Comparison of ENCODE assay signal across 8 mouse cellular contexts in the genomic region with DNA sequence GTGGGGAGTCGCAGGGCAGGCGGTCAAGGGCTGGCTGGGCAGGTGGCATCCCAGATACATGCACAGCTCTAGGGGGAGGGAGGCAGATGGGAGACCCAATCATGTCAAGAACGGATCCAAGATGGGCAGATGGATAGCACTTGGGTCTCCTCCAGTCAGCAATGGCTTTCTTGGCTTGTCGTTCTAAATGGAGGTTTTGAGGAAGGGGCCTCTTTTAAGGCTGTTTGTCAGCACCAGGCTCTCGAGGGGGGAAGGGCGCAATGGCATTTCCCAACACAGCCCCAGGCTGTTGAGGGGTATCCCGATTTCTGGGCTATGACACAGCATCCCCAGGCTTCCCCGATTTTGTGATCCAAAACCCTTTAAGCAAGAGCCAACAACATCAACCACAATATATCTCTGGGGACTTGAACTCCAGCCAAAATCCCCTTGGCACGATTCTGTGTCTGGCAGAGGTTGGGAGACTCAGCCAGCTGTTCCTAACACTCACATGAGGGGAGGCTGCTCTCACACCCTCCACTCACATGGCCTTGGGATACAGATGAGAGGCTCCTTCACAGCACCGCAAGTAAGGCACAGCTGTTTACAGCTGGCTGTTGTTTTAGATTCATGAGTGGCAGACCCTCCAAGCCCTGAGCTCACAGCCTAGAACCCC. TPM values are rescaled to one million over a fixed set of nuclear protein-coding genes. Genes with fewer than 3 reads are reported as not detected.
A peak's percentile ranks its signal among the peaks of the same experiment; 100 is the strongest.
DNase-seq lines count a peak whose midpoint lies in the region; ATAC-seq and TF ChIP-seq lines count a peak whose summit lies in the region.

No protein-coding gene starts in this region.

- no peak for TF ChIP-seq POLR2A in heart, adult 2 months (IDR thresholded peaks at IDR 0.05; ENCODE audit: insufficient read depth, low read depth, low read length)

- peak; percentile 79 to 80 for DNase-seq in heart, adult 2 months
- DNase-seq in heart, embryonic 10.5 days (ENCODE audit: low spot score), result no peak
- DNase-seq in heart, postnatal 36 days, result peak; percentile 75 to 79
- no peak for DNase-seq in spleen, postnatal 10 days (ENCODE audit: low spot score in 2 of 2)
- no peak for DNase-seq in thymus, postnatal 0 days (ENCODE audit: low spot score)

- TF ChIP-seq EP300 in heart, adult 2 months (IDR thresholded peaks at IDR 0.05; ENCODE audit: insufficient read depth, low read depth, low read length), result 0 out of 2 replicates have a peak, but pooled peaks have one; percentile 39

- no peak overlapping the region for H3K9ac ChIP-seq in heart, adult 2 months (ENCODE audit: low read depth, low read length)
- H3K9ac ChIP-seq in embryonic facial prominence, embryonic 13.5 days, result no peak overlapping the region
- H3K9ac ChIP-seq in neural tube, embryonic 15.5 days (replicated peaks), result no peak overlapping the region

- no peak overlapping the region for H3K27ac ChIP-seq in heart, adult 2 months
- no peak overlapping the region for H3K27ac ChIP-seq in heart, embryonic 10.5 days
- H3K27ac ChIP-seq in embryonic facial prominence, embryonic 13.5 days, result peak overlapping the region; percentile 60
- peak overlapping the region; percentile 65 for H3K27ac ChIP-seq in neural tube, embryonic 15.5 days (replicated peaks)

- no peaks in the 10 kb centered on the region for H3K4me1 ChIP-seq in heart, adult 2 months (ENCODE audit: control insufficient read depth, insufficient read depth, low read length)
- peaks cover 26% of the 10 kb centered on the region for H3K4me1 ChIP-seq in heart, embryonic 10.5 days
- H3K4me1 ChIP-seq in E14TG2a.4 (replicated peaks; ENCODE audit: low read depth, low read length), result peaks cover 66% of the 10 kb centered on the region
- H3K4me1 ChIP-seq in embryonic facial prominence, embryonic 13.5 days, result peaks cover 51% of the 10 kb centered on the region
- peaks cover 49% of the 10 kb centered on the region for H3K4me1 ChIP-seq in neural tube, embryonic 15.5 days

- H3K4me3 ChIP-seq in heart, adult 2 months, result no peak overlapping the region
- no peak overlapping the region for H3K4me3 ChIP-seq in heart, embryonic 10.5 days
- H3K4me3 ChIP-seq in E14TG2a.4 (replicated peaks; ENCODE audit: low read length), result peak overlapping the region; percentile 68
- H3K4me3 ChIP-seq in embryonic facial prominence, embryonic 13.5 days, result no peak overlapping the region
- no peak overlapping the region for H3K4me3 ChIP-seq in neural tube, embryonic 15.5 days (replicated peaks)

- no peaks in the 10 kb centered on the region for H3K36me3 ChIP-seq in heart, adult 2 months (ENCODE audit: control insufficient read depth, insufficient read depth, low read length)
- peaks cover 36% of the 10 kb centered on the region for H3K36me3 ChIP-seq in heart, embryonic 10.5 days
- H3K36me3 ChIP-seq in E14TG2a.4 (ENCODE audit: insufficient read depth, low read length), result peaks cover 22% of the 10 kb centered on the region
- peaks cover 40% of the 10 kb centered on the region for H3K36me3 ChIP-seq in embryonic facial prominence, embryonic 13.5 days
- peaks cover 27% of the 10 kb centered on the region for H3K36me3 ChIP-seq in neural tube, embryonic 15.5 days

- no peaks in the 10 kb centered on the region for H3K27me3 ChIP-seq in heart, adult 2 months (ENCODE audit: control insufficient read depth, insufficient read depth, low read length)
- 0 out of 2 replicates have a peak, but pooled peaks cover 5% of the 10 kb centered on the region for H3K27me3 ChIP-seq in heart, embryonic 10.5 days (ENCODE audit: insufficient read depth, poor library complexity, severe bottlenecking)
- peaks cover 43% of the 10 kb centered on the region for H3K27me3 ChIP-seq in E14TG2a.4 (ENCODE audit: insufficient read depth, low read length)
- H3K27me3 ChIP-seq in embryonic facial prominence, embryonic 13.5 days, result no peaks in the 10 kb centered on the region
- no peaks in the 10 kb centered on the region for H3K27me3 ChIP-seq in neural tube, embryonic 15.5 days (replicated peaks)

- WGBS in heart, adult 2 months, result 59% methylated on average over 10 of the region's 10 CpGs
- 76% methylated on average over 10 of the region's 10 CpGs for WGBS in heart, embryonic 10.5 days
- WGBS in embryonic facial prominence, embryonic 13.5 days, result 50% methylated on average over 10 of the region's 10 CpGs
- 55% methylated on average over 10 of the region's 10 CpGs for WGBS in neural tube, embryonic 15.5 days

- H3K79me2 ChIP-seq in heart, adult 2 months (replicated peaks; ENCODE audit: control insufficient read depth, insufficient read depth, low read length), result no peaks in the 10 kb centered on the region

- no peak for ATAC-seq in embryonic facial prominence, embryonic 13.5 days (ENCODE audit: insufficient number of reproducible peaks, insufficient read depth, low FRiP score, low TSS enrichment, low read depth)
- no peak for ATAC-seq in neural tube, embryonic 15.5 days (ENCODE audit: low FRiP score)

- no peaks in the 10 kb centered on the region for H3K9me3 ChIP-seq in heart, embryonic 10.5 days
- H3K9me3 ChIP-seq in E14TG2a.4 (ENCODE audit: low read length), result peaks cover 3% of the 10 kb centered on the region; the same call in 1 of the 2 replicates
- H3K9me3 ChIP-seq in embryonic facial prominence, embryonic 13.5 days, result no peaks in the 10 kb centered on the region
- no peaks in the 10 kb centered on the region for H3K9me3 ChIP-seq in neural tube, embryonic 15.5 days (replicated peaks)

- no peak for TF ChIP-seq CTCF in heart, adult 2 months (IDR thresholded peaks at IDR 0.05)
- no peak for TF ChIP-seq CTCF in E14TG2a.4 (conservative IDR thresholded peaks at IDR 0.05; ENCODE audit: low read length)

- peak overlapping the region; percentile 5; the same call in 1 of the 2 replicates for H3K4me2 ChIP-seq in embryonic facial prominence, embryonic 13.5 days
- no peak overlapping the region for H3K4me2 ChIP-seq in neural tube, embryonic 15.5 days

- intact Hi-C loops in heart, adult 2 months (cut with DNase I), result no loop called here
- intact Hi-C loops in heart, postnatal 36 days (cut with DNase I), result no loop called here

RNA-seq across cellular contexts. Expression of a gene that starts 18.8 kb away (rescaled TPM):
- 10 to 100 TPM; 61.0 to 73.7 TPM for total RNA-seq in heart, adult 2 months (2021)
- polyA plus RNA-seq in heart, adult 2 months (2012; rRNA removed), result 26.0 and 53.7 TPM in 2 replicates
- 7.4 and 8.6 TPM in 2 replicates for polyA plus RNA-seq in heart, embryonic 10.5 days (2016; fragmentation: Nextera tagmentation; extraction: Ambion mirVana)
- polyA plus RNA-seq in embryonic facial prominence, embryonic 13.5 days (2015; fragmentation: Nextera tagmentation; extraction: Ambion mirVana), result 22.7 and 24.9 TPM in 2 replicates
- 10 to 100 TPM; 57.7 to 67.8 TPM for total RNA-seq in heart, postnatal 36 days (2021)
- polyA plus RNA-seq in neural tube, embryonic 15.5 days (2015; fragmentation: Nextera tagmentation; extraction: Ambion mirVana), result 43.9 and 47.4 TPM in 2 replicates
- polyA plus RNA-seq in thymus, postnatal 0 days (2015; fragmentation: Nextera tagmentation; extraction: Ambion mirVana), result 5.3 and 5.9 TPM in 2 replicates

RNA-seq across cellular contexts. Expression of a gene that starts 18.9 kb away (rescaled TPM):
- total RNA-seq in heart, adult 2 months (2021), result under 1 TPM in 1 of 2 experiments, not detected in 1; 0.21 TPM
- 0.44 and 0.59 TPM in 2 replicates for polyA plus RNA-seq in heart, adult 2 months (2012; rRNA removed)
- polyA plus RNA-seq in heart, embryonic 10.5 days (2016; fragmentation: Nextera tagmentation; extraction: Ambion mirVana), result 4.6 and 9.3 TPM in 2 replicates
- polyA plus RNA-seq in embryonic facial prominence, embryonic 13.5 days (2015; fragmentation: Nextera tagmentation; extraction: Ambion mirVana), result 6.7 and 7.1 TPM in 2 replicates
- total RNA-seq in heart, postnatal 36 days (2021), result under 1 TPM in 1 of 2 experiments, not detected in 1; 0.38 TPM
- polyA plus RNA-seq in neural tube, embryonic 15.5 days (2015; fragmentation: Nextera tagmentation; extraction: Ambion mirVana), result 12.6 and 13.2 TPM in 2 replicates
- polyA plus RNA-seq in thymus, postnatal 0 days (2015; fragmentation: Nextera tagmentation; extraction: Ambion mirVana), result 4.6 and 5.3 TPM in 2 replicates

RNA-seq across cellular contexts. Expression of a gene that starts 58.2 kb away (rescaled TPM):
- total RNA-seq in heart, adult 2 months (2021), result 100 to 1,000 TPM in 1 of 2 experiments, 10 to 100 TPM in 1; 89.3 to 102 TPM
- polyA plus RNA-seq in heart, adult 2 months (2012; rRNA removed), result 165 and 186 TPM in 2 replicates
- polyA plus RNA-seq in heart, embryonic 10.5 days (2016; fragmentation: Nextera tagmentation; extraction: Ambion mirVana), result 57.3 and 97.3 TPM in 2 replicates
- 58.5 and 61.0 TPM in 2 replicates for polyA plus RNA-seq in embryonic facial prominence, embryonic 13.5 days (2015; fragmentation: Nextera tagmentation; extraction: Ambion mirVana)
- 10 to 100 TPM; 79.4 to 86.8 TPM for total RNA-seq in heart, postnatal 36 days (2021)
- polyA plus RNA-seq in neural tube, embryonic 15.5 days (2015; fragmentation: Nextera tagmentation; extraction: Ambion mirVana), result 102 and 105 TPM in 2 replicates
- 25.6 and 29.6 TPM in 2 replicates for polyA plus RNA-seq in thymus, postnatal 0 days (2015; fragmentation: Nextera tagmentation; extraction: Ambion mirVana)

Comparison
In these comparisons a context has a peak if more than half of its experiments do, and no peak if none do; other contexts are left out.
1. DNase-seq: peak in heart, adult 2 months (2 of 2) and heart, postnatal 36 days (2 of 2); none in heart, embryonic 10.5 days (single experiment), spleen, postnatal 10 days (0 of 2) and thymus, postnatal 0 days (single experiment).
2. H3K27ac ChIP-seq: peak in embryonic facial prominence, embryonic 13.5 days (single experiment) and neural tube, embryonic 15.5 days (single experiment); none in heart, adult 2 months (single experiment) and heart, embryonic 10.5 days (single experiment).